Mouse (Mus musculus): ENCODE measurements around the gene Rab39. TPM values are rescaled to one million over a fixed set of nuclear protein-coding genes. Genes with fewer than 3 reads are reported as not detected.

Rab39 gene
- 0.13 and 0.35 TPM in 2 replicates for polyA plus RNA-seq (2015; fragmentation: Nextera tagmentation; extraction: Ambion mirVana)

DNA sequence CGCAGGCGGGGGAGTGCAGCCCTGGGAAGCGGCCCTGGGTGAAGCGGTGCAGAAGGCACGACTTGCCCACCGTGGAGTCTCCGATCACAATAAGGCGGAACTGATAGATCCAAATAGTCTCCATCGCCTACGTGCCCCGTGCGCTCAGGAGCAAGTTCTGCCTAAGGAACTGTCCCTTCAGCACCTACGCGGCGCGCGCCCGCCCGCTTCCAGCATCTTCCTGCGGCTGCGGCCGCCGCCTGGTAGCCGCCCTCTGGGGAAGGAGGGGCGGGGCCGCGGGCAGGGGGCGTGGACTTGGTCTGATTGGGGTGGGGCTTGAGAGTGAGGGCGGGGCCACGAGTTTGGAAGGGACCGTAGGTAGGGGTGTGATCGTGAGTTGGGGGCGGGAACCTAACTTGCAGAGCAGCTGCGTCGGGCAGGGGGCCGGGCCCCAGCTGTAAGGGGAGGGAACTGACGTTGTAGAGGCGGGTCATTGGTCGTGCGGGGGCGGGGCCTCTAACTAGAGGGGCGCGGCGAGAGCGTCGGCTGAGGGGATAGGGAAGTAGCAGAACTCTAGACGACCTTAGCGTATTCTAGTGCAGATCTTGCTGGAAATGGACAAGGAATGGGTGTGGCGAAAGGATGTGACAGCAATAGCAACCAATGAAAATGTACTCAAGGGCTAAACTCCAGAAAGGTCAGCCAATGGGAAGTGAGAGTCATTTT, at the start of gene Rab39:
Gene Rab39, minus strand, starts transcription at position 241 of the 705 bp plus-strand sequence.

DNA sequence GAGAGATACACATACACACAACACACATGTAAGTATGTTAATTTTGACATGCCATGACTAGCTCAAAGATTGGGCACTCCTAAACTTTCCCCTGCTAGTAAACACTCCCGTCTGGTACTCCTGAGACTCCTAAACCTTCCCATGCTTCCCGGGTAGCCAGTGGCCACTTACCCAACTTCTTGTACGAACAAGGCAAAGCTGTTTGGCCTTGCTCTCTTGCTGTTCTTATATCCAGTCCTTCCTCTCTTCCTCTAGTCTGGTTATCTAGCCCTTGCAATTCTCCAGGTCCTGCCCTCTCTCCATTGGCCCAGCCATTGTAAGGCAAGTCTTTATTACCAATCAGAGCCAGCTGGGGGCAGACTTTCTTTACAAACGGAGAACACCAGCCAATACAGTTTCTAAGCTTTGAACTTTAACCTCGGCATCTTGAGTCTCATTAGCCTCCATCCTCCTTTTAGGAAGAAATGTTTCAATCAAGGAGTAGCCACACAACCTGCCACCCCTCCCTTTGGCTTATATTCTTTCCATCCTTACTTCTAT, 36.3 kb downstream of the Rab39 start, which contains the start of gene Cul5:
Gene Cul5, minus strand, starts transcription at position 335 of the 540 bp plus-strand sequence.

Other genes starting within 250 kb of the Rab39 start
- gene Atm, start 169.5 kb downstream of the Rab39 start, polyA plus RNA-seq (2015; fragmentation: Nextera tagmentation; extraction: Ambion mirVana), result 4.6 and 6.2 TPM in 2 replicates
- gene Npat, start 169.2 kb downstream of the Rab39 start, polyA plus RNA-seq (2015; fragmentation: Nextera tagmentation; extraction: Ambion mirVana), result 5.6 and 7.6 TPM in 2 replicates
- gene Acat1, start 95.8 kb downstream of the Rab39 start, polyA plus RNA-seq (2015; fragmentation: Nextera tagmentation; extraction: Ambion mirVana), result 69.9 and 99.6 TPM in 2 replicates
- gene Cul5, start 36.2 kb downstream of the Rab39 start, polyA plus RNA-seq (2015; fragmentation: Nextera tagmentation; extraction: Ambion mirVana), result 21.4 and 26.1 TPM in 2 replicates
- 2.4 and 2.6 TPM in 2 replicates for gene Slc35f2, start 65.3 kb upstream of the Rab39 start, polyA plus RNA-seq (2015; fragmentation: Nextera tagmentation; extraction: Ambion mirVana)
- gene Sln, start 143.9 kb upstream of the Rab39 start, polyA plus RNA-seq (2015; fragmentation: Nextera tagmentation; extraction: Ambion mirVana), result 0.40 and 0.65 TPM in 2 replicates